Mouse (Mus musculus) layer of hippocampus, adult 18-20 months (tissue): ENCODE data around the gene Kat2b. TPM values are rescaled to one million over a fixed set of nuclear protein-coding genes. Genes with fewer than 3 reads are reported as not detected.
A peak's percentile ranks its signal among the peaks of the same experiment; 100 is the strongest.
"Not testable (repeated sequence)": the region's sequence is repeated elsewhere in the genome, so short reads cannot be mapped to it uniquely, and the experiment has no call there.

ENCODE experiments used
- DNase-seq, 2 experiments: peaks; one replicate each; pipeline ENCODE4 v3.0.0; 2022; ENCODE audit warnings: low spot score in 2 of 2
- total RNA-seq, 2 experiments: library from RNA; stranded (reverse); gene quantifications; 2 replicates each; pipeline ENCODE4 v1.2.3; 2021

Gene Kat2b
- total RNA-seq, 2 experiments from 2014 or later: 16.9 to 18.4 TPM

- peak; percentile 9 to 20 for DNase-seq
Measured at GRCm38 (mm10) chr17:53596314-53596882, 29.7 kb downstream of the Kat2b start.

- no peak for DNase-seq
Measured at GRCm38 (mm10) chr17:53596941-53597790, 30.5 kb downstream of the Kat2b start.

- DNase-seq: no peak
Measured at GRCm38 (mm10) chr17:53598571-53598970, 31.9 kb downstream of the Kat2b start.

- not testable (repeated sequence) for DNase-seq
Measured at GRCm38 (mm10) chr17:53603236-53603635, 36.6 kb downstream of the Kat2b start.

- DNase-seq: not testable (repeated sequence)
Measured at GRCm38 (mm10) chr17:53606082-53606481, 39.4 kb downstream of the Kat2b start.

- not testable (repeated sequence) for DNase-seq
Measured at GRCm38 (mm10) chr17:53608924-53609323, 42.3 kb downstream of the Kat2b start.

- no peak for DNase-seq
Measured at GRCm38 (mm10) chr17:53617295-53617957, 50.8 kb downstream of the Kat2b start.

GRCm38 (mm10) chr17:53618369-53618768 is 51.7 kb downstream of the Kat2b start:
- no peak for DNase-seq

GRCm38 (mm10) chr17:53619391-53619790 is 52.7 kb downstream of the Kat2b start:
- no peak for DNase-seq

- no peak for DNase-seq
Measured at GRCm38 (mm10) chr17:53620611-53621010, 54.0 kb downstream of the Kat2b start.

GRCm38 (mm10) chr17:53622125-53622524 is 55.5 kb downstream of the Kat2b start:
- no peak for DNase-seq

- DNase-seq: no peak
Measured at GRCm38 (mm10) chr17:53623762-53624161, 57.1 kb downstream of the Kat2b start.

GRCm38 (mm10) chr17:53626160-53626559 is 59.5 kb downstream of the Kat2b start:
- DNase-seq: no peak

- no peak for DNase-seq
Measured at GRCm38 (mm10) chr17:53627497-53627896, 60.8 kb downstream of the Kat2b start.

- no peak for DNase-seq
Measured at GRCm38 (mm10) chr17:53628131-53628530, 61.5 kb downstream of the Kat2b start.

- no peak for DNase-seq
Measured at GRCm38 (mm10) chr17:53631344-53631743, 64.7 kb downstream of the Kat2b start.

GRCm38 (mm10) chr17:53643360-53643759 is 76.7 kb downstream of the Kat2b start:
- DNase-seq: no peak

GRCm38 (mm10) chr17:53650251-53650661 is 83.6 kb downstream of the Kat2b start:
- no peak for DNase-seq

- DNase-seq: peak in 1 of 2 experiments; percentile 50
Measured at GRCm38 (mm10) chr17:53654596-53654995, 87.9 kb downstream of the Kat2b start.

GRCm38 (mm10) chr17:53655081-53655480 is 88.4 kb downstream of the Kat2b start:
- no peak for DNase-seq

GRCm38 (mm10) chr17:53655959-53656358 is 89.3 kb downstream of the Kat2b start:
- no peak for DNase-seq

- no peak for DNase-seq
Measured at GRCm38 (mm10) chr17:53656369-53656860, 89.8 kb downstream of the Kat2b start.
